Mouse (Mus musculus) MEL (cell line): ENCODE data around the gene Abcb11. TPM values are rescaled to one million over a fixed set of nuclear protein-coding genes. Genes with fewer than 3 reads are reported as not detected.
"Not testable (repeated sequence)": the region's sequence is repeated elsewhere in the genome, so short reads cannot be mapped to it uniquely, and the experiment has no call there.

ENCODE experiments used
- DNase-seq: peaks from one replicate; pipeline ENCODE4 v3.0.0; 2011; ENCODE audit warnings: low read depth, low spot score
- H3K27ac ChIP-seq: 2 replicates; pipeline ENCODE4 v1.5.1; 2012; ENCODE audit warnings: low read depth, mild to moderate bottlenecking, control low read depth, low read length, moderate library complexity; ENCODE audit not compliant: control insufficient read depth
- H3K27me3 ChIP-seq, 2 experiments: fragments of 150-350 bp in 1 of 2; sonication (generic) in 1 of 2; 2 replicates each; pipeline ENCODE4 v1.6.1; 2012; ENCODE audit warnings: low read length in 2 of 2, mild to moderate bottlenecking in 2 of 2, improper control_type of control experiment in 1 of 2, moderate library complexity in 1 of 2; ENCODE audit not compliant: insufficient read depth in 2 of 2, control insufficient read depth in 1 of 2
- H3K36me3 ChIP-seq, 2 experiments: 2 replicates each; pipeline ENCODE4 v1.6.1; 2012 to 2014; ENCODE audit warnings: low read length in 2 of 2, improper control_type of control experiment in 1 of 2, inconsistent platforms in 1 of 2, mild to moderate bottlenecking in 1 of 2; ENCODE audit not compliant: insufficient read depth in 2 of 2, control insufficient read depth in 1 of 2
- H3K4me1 ChIP-seq, 2 experiments: fragments of 150-350 bp in 1 of 2; sonication (generic) in 1 of 2; 2 replicates each; pipeline ENCODE4 v1.6.1; 2012; ENCODE audit warnings: low read length in 2 of 2, improper control_type of control experiment in 1 of 2, mild to moderate bottlenecking in 1 of 2; ENCODE audit not compliant: insufficient read depth in 2 of 2, control insufficient read depth in 1 of 2
- H3K4me3 ChIP-seq, 2 experiments: fragments of 150-350 bp in 1 of 2; sonication (generic) in 1 of 2; 2 replicates each; pipeline ENCODE4 v1.5.1; 2012; ENCODE audit warnings: low read depth in 2 of 2, low read length in 2 of 2, mild to moderate bottlenecking in 2 of 2, moderate library complexity in 2 of 2, control low read depth in 1 of 2, improper control_type of control experiment in 1 of 2; ENCODE audit not compliant: control insufficient read depth in 1 of 2, insufficient read depth in 1 of 2
- H3K79me2 ChIP-seq: 2 replicates; pipeline ENCODE4 v1.6.1; 2012; ENCODE audit warnings: mild to moderate bottlenecking, low read length, moderate library complexity; ENCODE audit not compliant: control insufficient read depth, poor library complexity, insufficient read depth
- H3K9ac ChIP-seq: 2 replicates; pipeline ENCODE4 v1.6.1; 2012; ENCODE audit warnings: low read depth, mild to moderate bottlenecking, control low read depth, low read length, moderate library complexity; ENCODE audit not compliant: control insufficient read depth, poor library complexity, severe bottlenecking
- H3K9me3 ChIP-seq: fragments of 150-350 bp; sonication (generic); replicated peaks from 2 replicates; pipeline ENCODE4 v1.6.1; 2012; ENCODE audit warnings: mild to moderate bottlenecking, low read length, improper control_type of control experiment, moderate library complexity; ENCODE audit not compliant: insufficient read depth
- CHD2 ChIP-seq: IDR thresholded peaks from 2 replicates; pipeline ENCODE4 v1.6.1; 2011; ENCODE audit warnings: low read length, improper control_type of control experiment
- CTCF ChIP-seq, 3 experiments: IDR thresholded peaks in 2 of 3; conservative IDR thresholded peaks in 1 of 3; 2 replicates each; pipeline ENCODE4 v1.5.1; 2011 to 2012; ENCODE audit warnings: low read length in 3 of 3, low read depth in 2 of 3, mild to moderate bottlenecking in 2 of 3, improper control_type of control experiment in 1 of 3, inconsistent platforms in 1 of 3, mixed read lengths in 1 of 3, moderate library complexity in 1 of 3; ENCODE audit not compliant: control insufficient read depth in 1 of 3, insufficient read depth in 1 of 3, poor library complexity in 1 of 3, severe bottlenecking in 1 of 3
- ETS1 ChIP-seq: IDR thresholded peaks from 2 replicates; pipeline ENCODE4 v1.6.1; 2012; ENCODE audit warnings: low read depth, mild to moderate bottlenecking, inconsistent platforms, low read length, improper control_type of control experiment, moderate library complexity
- GABPA ChIP-seq: IDR thresholded peaks from 2 replicates; pipeline ENCODE4 v1.6.1; 2012; ENCODE audit warnings: low read depth, mild to moderate bottlenecking, inconsistent platforms, low read length, improper control_type of control experiment, moderate library complexity
- GATA1 ChIP-seq: IDR thresholded peaks from 2 replicates; pipeline ENCODE4 v1.6.1; 2011; ENCODE audit warnings: low read depth, low read length, improper control_type of control experiment
- HCFC1 ChIP-seq: IDR thresholded peaks from 2 replicates; pipeline ENCODE4 v1.6.1; 2012; ENCODE audit warnings: low read depth, mild to moderate bottlenecking, inconsistent platforms, low read length, improper control_type of control experiment, moderate library complexity
- KAT2A ChIP-seq: conservative IDR thresholded peaks from 2 replicates; pipeline ENCODE4 v1.6.1; 2012; ENCODE audit warnings: low read depth, low read length, improper control_type of control experiment, inconsistent platforms
- MAX ChIP-seq: IDR thresholded peaks from 2 replicates; pipeline ENCODE4 v1.6.1; 2011; ENCODE audit warnings: low read length, improper control_type of control experiment
- MAZ ChIP-seq: IDR thresholded peaks from 2 replicates; pipeline ENCODE4 v1.6.1; 2012; ENCODE audit warnings: low read depth, mild to moderate bottlenecking, inconsistent platforms, low read length, improper control_type of control experiment
- MEF2A ChIP-seq: IDR thresholded peaks from 2 replicates; pipeline ENCODE4 v1.6.1; 2014; ENCODE audit warnings: low read depth, mild to moderate bottlenecking, inconsistent platforms, low read length, improper control_type of control experiment; ENCODE audit not compliant: poor library complexity, insufficient replicate concordance, severe bottlenecking; ENCODE audit errors: extremely low read depth
- POLR2A ChIP-seq, 2 experiments: IDR thresholded peaks; 2 replicates each; pipeline ENCODE4 v1.6.1; 2011 to 2012; ENCODE audit warnings: low read length in 2 of 2, mild to moderate bottlenecking in 2 of 2, control low read depth in 1 of 2, improper control_type of control experiment in 1 of 2, low read depth in 1 of 2, moderate library complexity in 1 of 2; ENCODE audit not compliant: control insufficient read depth in 1 of 2, insufficient read depth in 1 of 2, poor library complexity in 1 of 2
- POLR2AphosphoS5 ChIP-seq: IDR thresholded peaks from 2 replicates; pipeline ENCODE4 v1.6.1; 2012; ENCODE audit warnings: low read depth, borderline replicate concordance, mild to moderate bottlenecking, inconsistent platforms, low read length, moderate library complexity, mixed read lengths
- RCOR1 ChIP-seq: IDR thresholded peaks from 2 replicates; pipeline ENCODE4 v1.6.1; 2012; ENCODE audit warnings: low read depth, mild to moderate bottlenecking, inconsistent platforms, low read length, improper control_type of control experiment
- SIN3A ChIP-seq: IDR thresholded peaks from 2 replicates; pipeline ENCODE4 v1.6.1; 2012; ENCODE audit warnings: low read length, improper control_type of control experiment, inconsistent platforms
- SMC3 ChIP-seq: IDR thresholded peaks from 2 replicates; pipeline ENCODE4 v1.6.1; 2011; ENCODE audit warnings: low read depth, low read length, improper control_type of control experiment
- TAL1 ChIP-seq: IDR thresholded peaks from 2 replicates; pipeline ENCODE4 v1.6.1; 2012; ENCODE audit warnings: mild to moderate bottlenecking, inconsistent platforms, low read length, moderate library complexity, mixed read lengths
- TBP ChIP-seq: IDR thresholded peaks from 2 replicates; pipeline ENCODE4 v1.8.0; 2011; ENCODE audit warnings: low read depth, low read length, improper control_type of control experiment
- TCF12 ChIP-seq: IDR thresholded peaks from 2 replicates; pipeline ENCODE4 v1.6.1; 2014; ENCODE audit warnings: low read depth, mild to moderate bottlenecking, inconsistent platforms, low read length, improper control_type of control experiment, moderate library complexity
- ZKSCAN1 ChIP-seq: IDR thresholded peaks from 2 replicates; pipeline ENCODE4 v1.6.1; 2012; ENCODE audit warnings: low read depth, mild to moderate bottlenecking, inconsistent platforms, low read length, improper control_type of control experiment, moderate library complexity
- ZNF384 ChIP-seq: IDR thresholded peaks from 2 replicates; pipeline ENCODE4 v1.6.1; 2012; ENCODE audit warnings: low read depth, mild to moderate bottlenecking, inconsistent platforms, low read length, improper control_type of control experiment
- polyA plus RNA-seq, 2 experiments: library from polyadenylated mRNA; stranded (reverse) in 1 of 2; unstranded in 1 of 2; fragments of >175 nt in 1 of 2; fragments of >200 nt in 1 of 2; gene quantifications; 2 replicates each; pipeline versions ENCODE4 v1.2.1 to v1.2.4; 2012; ENCODE audit warnings: low replicate concordance in 2 of 2, low read depth in 1 of 2; ENCODE audit not compliant: insufficient read length in 2 of 2, insufficient read depth in 1 of 2, missing spikeins in 1 of 2
- total RNA-seq: library from RNA; depleted of rRNA; stranded (reverse); fragments of 300-350 nt; gene quantifications from 2 replicates; pipeline ENCODE4 v1.2.3, GENCODE M21; 2012

The Abcb11 gene
- total and polyA plus RNA-seq, 3 experiments, result not detected

DNA sequence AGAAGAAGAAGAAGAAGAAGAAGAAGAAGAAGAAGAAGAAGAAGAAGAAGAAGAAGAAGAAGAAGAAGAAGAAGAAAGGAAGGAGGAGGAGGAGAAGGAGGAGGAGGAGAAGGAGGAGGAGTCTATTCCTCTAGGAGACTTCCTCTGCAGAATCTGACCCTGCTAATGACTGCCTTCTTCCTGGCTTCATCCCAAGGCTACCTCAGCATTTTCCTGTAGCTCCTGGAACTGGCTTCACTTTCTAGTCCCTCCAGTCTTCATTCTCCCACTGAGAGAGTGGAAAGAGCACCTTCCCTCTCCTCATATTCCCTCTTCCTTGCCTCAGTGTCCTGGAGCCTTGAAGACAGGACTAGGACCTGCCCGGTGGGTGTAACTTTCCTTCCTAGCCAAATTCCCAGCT is 22.9 kb upstream of the Abcb11 start:
- TF ChIP-seq MEF2A (no peak), SMC3 (no peak)
- Histone ChIP-seq H3K79me2 (no peaks in the 10 kb centered on the region), H3K9me3 (no peaks in the 10 kb centered on the region), H3K9ac (no peak overlapping the region), H3K27ac (no peak overlapping the region), H3K4me3 (no peak overlapping the region), H3K36me3 (no peaks in the 10 kb centered on the region), H3K4me1 (no peaks in the 10 kb centered on the region), H3K27me3 (no peaks in the 10 kb centered on the region)
- no peak for DNase-seq

DNA sequence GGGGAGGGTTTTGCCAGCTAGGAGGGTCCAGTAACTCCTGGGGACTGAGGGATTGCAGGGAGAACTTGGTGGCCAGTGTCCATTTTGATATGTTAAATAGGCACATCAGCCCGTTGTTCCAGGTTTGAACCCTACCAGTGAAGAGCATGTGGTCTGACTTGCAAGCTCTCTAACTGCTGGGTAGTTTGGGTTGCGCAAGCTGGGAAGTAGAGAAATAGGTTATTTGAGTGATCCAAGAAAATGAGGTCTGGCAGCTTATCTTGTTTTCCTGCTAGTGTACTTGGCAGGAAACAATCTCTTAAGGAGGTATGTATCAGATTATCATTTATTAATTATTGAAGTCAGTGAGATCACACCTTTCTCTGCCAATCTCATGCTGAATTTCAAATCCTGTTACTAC is 22.4 kb upstream of the Abcb11 start:
- Histone ChIP-seq H3K9me3 (no peaks in the 10 kb centered on the region), H3K9ac (no peak overlapping the region), H3K4me1 (no peaks in the 10 kb centered on the region), H3K4me3 (no peak overlapping the region), H3K27me3 (no peaks in the 10 kb centered on the region), H3K79me2 (no peaks in the 10 kb centered on the region), H3K27ac (no peak overlapping the region), H3K36me3 (no peaks in the 10 kb centered on the region)
- TF ChIP-seq HCFC1, result no peak
- no peak for TF ChIP-seq POLR2A (IDR thresholded peaks at IDR 0.05; ENCODE audit: control insufficient read depth in 1 of 2, insufficient read depth in 1 of 2, low read depth in 1 of 2, low read length in 2 of 2, poor library complexity in 1 of 2)
- no peak for TF ChIP-seq GATA1
- TF ChIP-seq GABPA, result no peak
- no peak for TF ChIP-seq TCF12
- no peak for TF ChIP-seq MAZ
- no peak for TF ChIP-seq ZNF384
- TF ChIP-seq MAX, result no peak
- TF ChIP-seq ZKSCAN1, result no peak
- no peak for TF ChIP-seq CTCF (IDR thresholded peaks at IDR 0.05 in 2 of 3, conservative IDR thresholded peaks at IDR 0.05 in 1 of 3; ENCODE audit: control insufficient read depth in 1 of 3, insufficient read depth in 1 of 3, low read depth in 2 of 3, low read length in 3 of 3, poor library complexity in 1 of 3, severe bottlenecking in 1 of 3)
- TF ChIP-seq RCOR1, result no peak
- TF ChIP-seq POLR2AphosphoS5, result no peak
- TF ChIP-seq KAT2A, result no peak
- TF ChIP-seq SMC3, result no peak
- no peak for TF ChIP-seq ETS1
- TF ChIP-seq TBP, result no peak
- no peak for TF ChIP-seq CHD2
- no peak for TF ChIP-seq SIN3A
- no peak for TF ChIP-seq TAL1
- DNase-seq, result no peak

DNA sequence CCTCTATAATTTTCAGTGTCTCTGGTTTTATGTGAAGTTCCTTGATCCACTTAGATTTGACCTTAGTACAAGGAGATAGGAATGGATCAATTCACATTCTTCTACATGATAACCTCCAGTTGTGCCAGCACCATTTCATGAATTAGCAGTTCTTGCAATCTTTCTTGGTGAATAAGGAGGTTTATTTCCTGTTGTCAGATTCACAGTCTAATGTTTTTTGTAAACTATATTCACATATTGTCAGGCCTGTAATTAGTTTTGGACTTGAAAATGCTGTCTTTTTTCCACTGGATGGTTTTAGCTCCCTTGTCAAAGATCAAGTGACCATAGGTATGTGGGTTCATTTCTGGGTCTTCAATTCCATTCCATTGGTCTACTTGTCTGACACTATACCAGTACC is 13.0 kb upstream of the Abcb11 start:
- not testable (repeated sequence) for H3K9ac ChIP-seq

More for the DNA sequence above, 13.0 kb upstream of the Abcb11 start:
- not testable (repeated sequence) for H3K27ac ChIP-seq, H3K27me3 ChIP-seq, H3K36me3 ChIP-seq, H3K79me2 ChIP-seq, H3K9me3 ChIP-seq, H3K4me3 ChIP-seq, H3K4me1 ChIP-seq, DNase-seq
